Mouse (Mus musculus): ENCODE measurements at regions not wholly inside any gene's neighbourhood (a gene's known extent, or its start where the extent isn't known, plus 50 kb on each side); places are given as distances from the start of the nearest gene placed in this dataset.
"Not testable (repeated sequence)": the region's sequence is repeated elsewhere in the genome, so short reads cannot be mapped to it uniquely, and the experiment has no call there.

- ATAC-seq (replicated peaks; ENCODE audit: poor library complexity): no peak
Measured at GRCm38 (mm10) chr17:4024384-4024783, 328.3 kb upstream of the Nox3 start.

- no peak for ATAC-seq (replicated peaks; ENCODE audit: poor library complexity)
Measured at GRCm38 (mm10) chr17:4029202-4029601, 333.1 kb upstream of the Nox3 start.

- no peak for ATAC-seq (replicated peaks; ENCODE audit: poor library complexity)
Measured at GRCm38 (mm10) chr17:4034816-4035360, 338.8 kb upstream of the Nox3 start.

GRCm38 (mm10) chr17:4040104-4040664, 344.1 kb upstream of the Nox3 start:
- ATAC-seq (replicated peaks; ENCODE audit: poor library complexity): no peak

GRCm38 (mm10) chr17:4060186-4060585, 364.1 kb upstream of the Nox3 start:
- not testable (repeated sequence) for ATAC-seq (replicated peaks; ENCODE audit: poor library complexity)

- no peak for ATAC-seq (replicated peaks; ENCODE audit: poor library complexity)
Measured at GRCm38 (mm10) chr17:4073381-4073780, 377.3 kb upstream of the Nox3 start.

GRCm38 (mm10) chr17:4080564-4080963, 384.5 kb upstream of the Nox3 start:
- ATAC-seq (replicated peaks; ENCODE audit: poor library complexity): no peak

GRCm38 (mm10) chr17:4094621-4095020, 398.6 kb upstream of the Nox3 start:
- ATAC-seq (replicated peaks; ENCODE audit: poor library complexity): no peak

- ATAC-seq (replicated peaks; ENCODE audit: poor library complexity): peak; percentile 98
Measured at GRCm38 (mm10) chr17:4103321-4103720, 407.3 kb upstream of the Nox3 start.

- ATAC-seq (replicated peaks; ENCODE audit: poor library complexity): peak; percentile 81
Measured at GRCm38 (mm10) chr17:4109263-4109662, 413.2 kb upstream of the Nox3 start.

- ATAC-seq (replicated peaks; ENCODE audit: poor library complexity): peak; percentile 42; the same call in 1 of the 2 replicates
Measured at GRCm38 (mm10) chr17:4113021-4113420, 417.0 kb upstream of the Nox3 start.

GRCm38 (mm10) chr17:4116476-4116875, 420.4 kb upstream of the Nox3 start:
- no peak for ATAC-seq (replicated peaks; ENCODE audit: poor library complexity)

- ATAC-seq (replicated peaks; ENCODE audit: poor library complexity): no peak
Measured at GRCm38 (mm10) chr17:4133678-4134077, 437.6 kb upstream of the Nox3 start.

- no peak for ATAC-seq (replicated peaks; ENCODE audit: poor library complexity)
Measured at GRCm38 (mm10) chr17:4163502-4163901, 467.4 kb upstream of the Nox3 start.

- no peak for ATAC-seq (replicated peaks; ENCODE audit: poor library complexity)
Measured at GRCm38 (mm10) chr17:4173951-4174361, 477.9 kb upstream of the Nox3 start.

GRCm38 (mm10) chr17:4175006-4175405, 478.9 kb upstream of the Nox3 start:
- ATAC-seq (replicated peaks; ENCODE audit: poor library complexity): 0 out of 2 replicates have a peak, but pooled peaks have one; percentile 39

- ATAC-seq (replicated peaks; ENCODE audit: poor library complexity): peak; percentile 86
Measured at GRCm38 (mm10) chr17:4176524-4176923, 480.5 kb upstream of the Nox3 start.

- no peak for ATAC-seq (replicated peaks; ENCODE audit: poor library complexity)
Measured at GRCm38 (mm10) chr17:4177485-4178150, 481.6 kb upstream of the Nox3 start.

- no peak for ATAC-seq (replicated peaks; ENCODE audit: poor library complexity)
Measured at GRCm38 (mm10) chr17:4179271-4179670, 483.2 kb upstream of the Nox3 start.

GRCm38 (mm10) chr17:4182106-4182505, 486.0 kb upstream of the Nox3 start:
- no peak for ATAC-seq (replicated peaks; ENCODE audit: poor library complexity)

- no peak for ATAC-seq (replicated peaks; ENCODE audit: poor library complexity)
Measured at GRCm38 (mm10) chr17:4186802-4187201, 490.7 kb upstream of the Nox3 start.

- ATAC-seq (replicated peaks; ENCODE audit: poor library complexity): no peak
Measured at GRCm38 (mm10) chr17:4187606-4188005, 491.5 kb upstream of the Nox3 start.
